ENCODE assay signal across 8 mouse cellular contexts in genomic region chr1:75210136-75211087, GRCm38 (mm10). TPM values are rescaled to one million over a fixed set of nuclear protein-coding genes. Genes with fewer than 3 reads are reported as not detected.
A peak's percentile ranks its signal among the peaks of the same experiment; 100 is the strongest.
DNase-seq lines count a peak whose midpoint lies in the region; ATAC-seq and TF ChIP-seq lines count a peak whose summit lies in the region.

Gene Glb1l (minus strand): TSS chr1:75210813.
Gene Stk16 (plus strand): TSS chr1:75210838.

- peak; percentile 92 for DNase-seq in 3134 (ENCODE audit: extremely low read depth, insufficient read length, low spot score)
- DNase-seq in adrenal gland, postnatal 36 days, result peak; percentile 96
- DNase-seq in heart, adult 2 months, result peak; percentile 96 to 97
- peak; percentile 95 to 96 for DNase-seq in kidney, adult 8-10 months
- DNase-seq in spleen, postnatal 10 days (ENCODE audit: low spot score in 2 of 2), result peak; percentile 96 to 98

- 5% methylated on average over 42 of the region's 42 CpGs for WGBS in embryonic facial prominence, embryonic 13.5 days
- 5% methylated on average over 42 of the region's 42 CpGs for WGBS in heart, adult 2 months
- WGBS in limb, embryonic 13.5 days, result 6% methylated on average over 42 of the region's 42 CpGs
- 6% methylated on average over 42 of the region's 42 CpGs for WGBS in midbrain, embryonic 16.5 days

- H3K4me3 ChIP-seq in embryonic facial prominence, embryonic 13.5 days, result peak within 1 kb of the TSS; percentile 97
- peak within 1 kb of the TSS; percentile 93 for H3K4me3 ChIP-seq in heart, adult 2 months
- H3K4me3 ChIP-seq in limb, embryonic 13.5 days, result peak within 1 kb of the TSS; percentile 95
- peak within 1 kb of the TSS; percentile 69 for H3K4me3 ChIP-seq in midbrain, embryonic 16.5 days (ENCODE audit: low read depth, low read length)

- no peak for TF ChIP-seq CTCF in heart, adult 2 months (IDR thresholded peaks at IDR 0.05)

- H3K4me1 ChIP-seq in embryonic facial prominence, embryonic 13.5 days, result peaks cover 36% of the 10 kb centered on the region
- H3K4me1 ChIP-seq in heart, adult 2 months (ENCODE audit: control insufficient read depth, insufficient read depth, low read length), result peaks cover 8% of the 10 kb centered on the region
- peaks cover 32% of the 10 kb centered on the region for H3K4me1 ChIP-seq in limb, embryonic 13.5 days
- peaks cover 41% of the 10 kb centered on the region for H3K4me1 ChIP-seq in midbrain, embryonic 16.5 days (ENCODE audit: control insufficient read depth, insufficient read depth, low read length)

- no peaks in the 10 kb centered on the region; the same call in 1 of the 2 replicates for H3K79me2 ChIP-seq in heart, adult 2 months (replicated peaks; ENCODE audit: control insufficient read depth, insufficient read depth, low read length)

- ATAC-seq in embryonic facial prominence, embryonic 13.5 days (ENCODE audit: insufficient number of reproducible peaks, insufficient read depth, low FRiP score, low TSS enrichment, low read depth), result peak; percentile 82
- peak; percentile 95 for ATAC-seq in limb, embryonic 13.5 days (ENCODE audit: low FRiP score, low read depth)
- ATAC-seq in midbrain, embryonic 16.5 days, result peak; percentile 96

- peak; percentile 38; the same call in 1 of the 2 replicates for TF ChIP-seq EP300 in heart, adult 2 months (IDR thresholded peaks at IDR 0.05; ENCODE audit: insufficient read depth, low read depth, low read length)

- H3K9me3 ChIP-seq in embryonic facial prominence, embryonic 13.5 days, result no peaks in the 10 kb centered on the region
- no peaks in the 10 kb centered on the region for H3K9me3 ChIP-seq in limb, embryonic 13.5 days
- no peaks in the 10 kb centered on the region for H3K9me3 ChIP-seq in midbrain, embryonic 16.5 days (replicated peaks; ENCODE audit: control insufficient read depth, low read length, poor library complexity, severe bottlenecking)

- peak; percentile 80; the same call in 1 of the 2 replicates for TF ChIP-seq POLR2A in heart, adult 2 months (IDR thresholded peaks at IDR 0.05; ENCODE audit: insufficient read depth, low read depth, low read length)

- intact Hi-C loops in heart, adult 2 months (cut with DNase I), result loop anchor here (2.0 kb wide), 3 partner anchors 18 to 42 kb away; partner anchors contain the start of genes Ankzf1, Atg9a and Zfand2b

- H3K36me3 ChIP-seq in embryonic facial prominence, embryonic 13.5 days, result peaks cover 35% of the 10 kb centered on the region
- peaks cover 14% of the 10 kb centered on the region for H3K36me3 ChIP-seq in heart, adult 2 months (ENCODE audit: control insufficient read depth, insufficient read depth, low read length)
- H3K36me3 ChIP-seq in limb, embryonic 13.5 days, result peaks cover 35% of the 10 kb centered on the region
- peaks cover 9% of the 10 kb centered on the region for H3K36me3 ChIP-seq in midbrain, embryonic 16.5 days (ENCODE audit: control insufficient read depth, insufficient read depth, low read length)

- peak within 1 kb of the TSS; percentile 95 for H3K4me2 ChIP-seq in embryonic facial prominence, embryonic 13.5 days
- peak within 1 kb of the TSS; percentile 97 for H3K4me2 ChIP-seq in limb, embryonic 13.5 days (replicated peaks)
- H3K4me2 ChIP-seq in midbrain, embryonic 16.5 days (ENCODE audit: low read length), result peak within 1 kb of the TSS; percentile 98

- no peaks in the 10 kb centered on the region for H3K27me3 ChIP-seq in embryonic facial prominence, embryonic 13.5 days
- H3K27me3 ChIP-seq in heart, adult 2 months (ENCODE audit: control insufficient read depth, insufficient read depth, low read length), result no peaks in the 10 kb centered on the region
- H3K27me3 ChIP-seq in limb, embryonic 13.5 days, result peaks cover 4% of the 10 kb centered on the region
- no peaks in the 10 kb centered on the region for H3K27me3 ChIP-seq in midbrain, embryonic 16.5 days (ENCODE audit: control insufficient read depth, insufficient read depth, low read depth, low read length)

- peak within 1 kb of the TSS; percentile 96 for H3K9ac ChIP-seq in embryonic facial prominence, embryonic 13.5 days
- peak within 1 kb of the TSS; percentile 92 for H3K9ac ChIP-seq in heart, adult 2 months (ENCODE audit: low read depth, low read length)
- peak within 1 kb of the TSS; percentile 95 for H3K9ac ChIP-seq in limb, embryonic 13.5 days
- H3K9ac ChIP-seq in midbrain, embryonic 16.5 days (ENCODE audit: low read depth, low read length), result peak within 1 kb of the TSS; percentile 85

- H3K27ac ChIP-seq in embryonic facial prominence, embryonic 13.5 days, result peak within 1 kb of the TSS; percentile 39; the same call in 1 of the 2 replicates
- peak within 1 kb of the TSS; percentile 88 for H3K27ac ChIP-seq in heart, adult 2 months
- no peak within 1 kb of the TSS for H3K27ac ChIP-seq in limb, embryonic 13.5 days
- peak within 1 kb of the TSS; percentile 9; the same call in 1 of the 2 replicates for H3K27ac ChIP-seq in midbrain, embryonic 16.5 days (ENCODE audit: low read length)

RNA-seq across cellular contexts. Expression of gene Glb1l, which starts in this region (rescaled TPM):
- 10 to 100 TPM; 20.2 to 22.2 TPM for total RNA-seq in adrenal gland, postnatal 36 days (2021)
- polyA plus RNA-seq in embryonic facial prominence, embryonic 13.5 days (2015; fragmentation: Nextera tagmentation; extraction: Ambion mirVana), result 21.9 and 23.3 TPM in 2 replicates
- total RNA-seq in heart, adult 2 months (2021), result 1 to 10 TPM; 3.2 to 3.8 TPM
- 4.9 and 8.5 TPM in 2 replicates for polyA plus RNA-seq in heart, adult 2 months (2012; rRNA removed)
- 20.4 and 23.5 TPM in 2 replicates for polyA plus RNA-seq in limb, embryonic 13.5 days (2015; fragmentation: Nextera tagmentation; extraction: Ambion mirVana)
- 23.0 and 25.4 TPM in 2 replicates for polyA plus RNA-seq in midbrain, embryonic 16.5 days (2015; fragmentation: Nextera tagmentation; extraction: Ambion mirVana)

RNA-seq across cellular contexts. Expression of gene Stk16, which starts in this region (rescaled TPM):
- total RNA-seq in adrenal gland, postnatal 36 days (2021), result 100 to 1,000 TPM in 1 of 2 experiments, 10 to 100 TPM in 1; 94.9 to 125 TPM
- polyA plus RNA-seq in embryonic facial prominence, embryonic 13.5 days (2015; fragmentation: Nextera tagmentation; extraction: Ambion mirVana), result 133 and 141 TPM in 2 replicates
- 10 to 100 TPM; 42.4 to 42.5 TPM for total RNA-seq in heart, adult 2 months (2021)
- 68.3 and 82.0 TPM in 2 replicates for polyA plus RNA-seq in heart, adult 2 months (2012; rRNA removed)
- 138 and 148 TPM in 2 replicates for polyA plus RNA-seq in limb, embryonic 13.5 days (2015; fragmentation: Nextera tagmentation; extraction: Ambion mirVana)
- polyA plus RNA-seq in midbrain, embryonic 16.5 days (2015; fragmentation: Nextera tagmentation; extraction: Ambion mirVana), result 147 and 154 TPM in 2 replicates

Comparison
In these comparisons a context has a peak if more than half of its experiments do, and no peak if none do; other contexts are left out.
1. RNA of gene Glb1l (total RNA-seq): 20.2 to 22.2 TPM in adrenal gland, postnatal 36 days; 3.2 to 3.8 TPM in heart, adult 2 months; every median in the first group is over 4 times any median in the second.
2. Peak in every context shown above with its lines, with median percentiles within 50 percentile points of each other: DNase-seq, ATAC-seq, H3K4me2 ChIP-seq, H3K4me3 ChIP-seq and H3K9ac ChIP-seq.